Mouse (Mus musculus): ENCODE results near the gene Slc24a4.

Slc24a4 gene

DNA sequence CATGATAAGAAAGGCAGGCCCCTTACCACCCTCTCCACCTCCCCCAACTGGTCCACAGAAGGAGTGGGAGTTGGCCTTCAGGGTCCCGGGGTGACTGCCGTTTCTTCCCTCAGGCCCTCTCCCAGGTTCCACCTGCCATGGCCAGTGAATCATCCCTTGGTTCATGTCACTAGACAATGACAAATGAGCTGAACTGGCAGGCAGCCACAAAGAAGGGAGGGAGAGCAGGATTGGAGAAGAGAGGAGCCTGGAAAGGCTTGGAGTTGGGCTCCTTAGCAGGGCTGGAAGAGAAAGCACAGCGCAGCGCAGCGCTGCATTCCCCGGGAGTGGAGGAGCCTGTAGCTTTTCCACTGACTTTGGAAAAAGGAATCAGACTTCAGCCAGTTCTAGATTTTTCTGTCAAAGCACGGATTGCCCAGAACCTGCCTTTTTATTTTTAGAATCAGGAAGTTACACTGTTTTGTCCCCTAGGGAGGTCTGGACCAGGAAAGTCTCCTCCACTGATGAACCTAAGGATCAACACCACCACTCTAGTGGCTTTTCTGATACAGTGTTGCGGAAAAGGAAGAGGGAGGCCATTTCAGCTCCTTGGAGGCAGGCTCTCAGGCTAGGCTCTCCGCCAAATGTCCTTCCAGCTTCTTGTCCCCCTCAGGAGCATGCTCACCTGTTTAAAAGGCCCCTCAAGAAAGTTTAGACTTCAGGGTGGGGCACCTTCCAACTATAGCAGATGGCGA is 158.3 kb downstream of the Slc24a4 start:
- peak; percentile 63 for DNase-seq

DNA sequence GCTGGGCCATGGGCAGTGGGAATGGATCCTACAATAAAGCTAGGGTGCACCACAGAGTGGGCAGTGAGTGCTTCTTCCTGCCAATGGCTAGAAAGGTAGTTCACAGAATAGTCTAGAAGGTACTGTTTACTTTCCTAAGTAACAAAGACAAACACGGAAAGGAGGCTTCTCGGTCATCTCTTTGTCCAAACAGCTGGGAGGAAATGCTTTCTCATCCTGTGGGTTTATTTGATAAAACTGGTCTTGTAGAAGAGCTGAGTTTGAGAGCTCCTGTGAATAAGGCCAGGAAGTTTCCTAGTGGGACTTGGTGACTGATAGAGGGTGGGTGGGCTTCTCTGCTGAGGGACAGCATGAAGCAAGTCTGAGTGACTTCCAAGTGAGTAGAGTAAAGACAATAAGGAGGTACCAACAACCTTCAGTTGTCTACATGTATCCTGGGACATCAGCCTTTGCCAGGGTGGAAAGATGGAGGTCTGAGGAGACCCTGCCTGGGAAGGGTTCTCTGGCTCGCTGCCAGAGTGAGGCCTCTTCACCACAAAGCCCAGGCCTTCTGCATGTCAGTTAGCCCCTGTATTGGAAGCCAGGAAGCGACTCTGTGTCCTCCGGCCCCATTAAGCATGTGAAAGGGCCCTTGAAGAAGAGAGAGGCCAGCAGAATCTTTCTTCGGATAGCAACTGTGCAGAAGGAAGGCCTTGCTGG is 159.5 kb downstream of the Slc24a4 start:
- DNase-seq = no peak

DNA sequence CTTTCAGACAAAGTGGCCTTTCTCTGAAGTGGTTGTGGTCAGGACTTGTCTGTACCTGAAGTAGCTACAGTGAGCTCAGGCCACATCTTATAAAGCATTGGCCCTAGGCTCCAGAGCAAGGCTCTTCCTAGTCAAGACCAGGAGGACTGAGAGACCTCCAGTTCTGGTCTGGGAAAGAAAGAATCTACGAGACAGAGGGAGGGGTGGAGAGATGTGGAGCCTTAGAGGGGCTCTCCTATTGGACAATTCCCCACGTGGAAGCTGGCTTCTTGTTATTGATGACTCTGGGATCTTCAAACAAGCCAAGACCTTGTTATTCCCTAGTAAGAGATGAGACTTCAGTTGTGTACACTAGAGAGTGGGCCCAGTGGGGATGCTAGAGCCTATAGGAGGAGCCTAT is 160.3 kb downstream of the Slc24a4 start:
- no peak for DNase-seq

DNA sequence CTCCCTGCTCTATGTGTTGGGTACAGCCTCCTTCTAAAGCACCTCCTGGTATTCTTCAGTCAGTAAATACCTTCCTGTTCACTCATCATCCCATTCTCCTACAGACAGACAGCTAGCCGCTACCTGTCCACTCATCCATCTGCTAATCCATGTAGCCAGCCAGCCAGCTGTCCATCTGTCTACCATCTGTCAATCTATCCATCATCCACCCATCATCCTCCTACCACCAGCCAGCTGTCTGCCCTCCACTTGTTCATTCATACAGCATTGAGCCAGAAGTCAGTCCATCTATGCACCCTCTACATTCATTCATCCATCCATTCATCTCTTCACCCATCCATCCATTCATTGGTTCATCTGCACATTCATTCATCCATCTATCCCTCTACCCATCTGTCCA is 161.0 kb downstream of the Slc24a4 start:
- DNase-seq = no peak

DNA sequence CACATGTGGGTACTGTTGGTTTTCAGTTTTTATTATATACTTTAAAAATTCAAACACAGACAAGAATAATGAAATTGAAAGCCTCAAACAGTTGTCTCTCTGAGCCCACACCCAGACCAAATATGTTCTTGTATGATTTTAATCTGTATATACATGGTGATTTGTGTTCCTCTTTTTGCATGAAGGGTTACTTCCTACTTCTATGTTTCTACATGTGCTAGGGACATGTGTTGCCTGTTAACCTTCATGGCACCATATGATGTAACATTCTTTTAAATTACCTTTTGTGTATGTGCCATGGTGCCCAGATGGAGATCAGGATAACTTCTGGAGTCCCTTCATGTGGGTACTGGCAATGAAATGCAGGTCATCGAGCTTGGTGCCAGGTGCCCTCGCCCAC is 162.1 kb downstream of the Slc24a4 start:
- DNase-seq = no peak

DNA sequence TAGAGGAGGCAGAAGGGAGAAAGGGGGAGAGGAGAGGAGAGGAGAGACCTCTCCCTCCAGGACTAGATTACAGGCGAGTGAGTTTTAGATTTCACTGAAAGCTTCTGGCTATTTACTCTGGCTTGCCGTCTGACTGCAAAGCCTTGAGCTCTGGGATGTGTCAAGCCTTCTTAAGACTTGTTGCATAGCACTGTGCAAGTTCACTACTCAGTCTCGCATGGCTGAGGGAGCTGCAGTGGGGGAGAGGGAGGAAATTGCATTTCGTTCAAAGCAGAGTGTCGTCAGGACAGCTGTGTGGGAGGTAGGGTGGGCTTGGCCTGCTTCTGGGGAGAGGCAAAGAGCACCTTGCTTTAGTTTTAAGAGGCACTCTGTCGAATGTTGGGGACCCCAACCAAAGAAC is 163.2 kb downstream of the Slc24a4 start:
- no peak for DNase-seq

DNA sequence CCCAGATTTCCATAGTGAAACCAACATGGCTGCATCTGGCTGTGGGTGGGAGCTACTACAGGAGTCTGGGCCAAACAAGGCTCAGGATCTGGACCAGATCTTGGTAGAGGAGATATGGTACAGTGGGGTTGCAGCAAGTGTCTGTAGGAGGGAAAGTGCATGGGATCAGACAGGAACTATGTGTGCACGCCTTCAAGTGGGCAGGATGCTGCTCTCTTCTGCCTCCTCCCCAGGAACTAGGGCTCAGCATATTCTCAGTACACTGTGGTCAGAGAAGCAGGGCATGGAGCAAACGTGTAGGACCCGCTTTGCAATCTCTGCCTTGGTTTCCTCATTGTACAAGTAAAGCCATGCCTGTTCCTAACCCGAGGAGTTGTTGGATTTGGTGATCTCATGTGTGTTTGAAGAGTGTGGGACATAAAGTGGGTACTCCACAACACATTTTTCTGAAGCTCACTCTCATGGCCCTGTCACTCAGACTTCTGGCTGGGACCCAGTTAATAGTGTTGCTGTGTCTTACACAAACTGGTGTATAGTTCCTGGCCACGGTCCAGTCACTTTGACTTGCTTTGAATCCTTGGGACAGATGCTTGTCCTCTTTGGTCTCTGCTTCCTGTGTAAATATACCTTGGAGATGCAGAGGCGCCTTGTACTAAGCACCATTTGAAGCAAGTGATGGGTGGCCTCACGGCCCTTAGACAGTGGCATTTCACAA is 164.1 kb downstream of the Slc24a4 start:
- no peak for DNase-seq

DNA sequence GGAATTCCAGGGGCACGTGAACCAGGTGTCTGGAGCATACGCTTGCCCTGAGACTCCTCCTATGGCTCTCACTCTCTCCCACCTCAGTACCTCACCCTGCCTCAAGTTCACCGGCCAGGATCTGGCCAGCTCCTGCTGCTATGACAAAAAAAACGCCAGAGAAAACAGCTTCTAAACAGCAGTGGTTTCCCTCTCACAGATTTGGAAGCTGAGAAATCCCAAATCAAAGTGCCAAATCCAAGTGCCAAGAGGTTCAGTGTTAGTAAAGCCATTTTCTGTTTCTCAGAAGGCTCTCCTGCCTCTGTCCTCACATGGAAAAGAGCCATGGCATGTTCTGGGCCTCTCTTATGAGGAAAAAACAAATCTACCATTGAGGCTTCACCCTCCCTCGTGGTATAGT is 166.1 kb downstream of the Slc24a4 start:
- no peak for DNase-seq

DNA sequence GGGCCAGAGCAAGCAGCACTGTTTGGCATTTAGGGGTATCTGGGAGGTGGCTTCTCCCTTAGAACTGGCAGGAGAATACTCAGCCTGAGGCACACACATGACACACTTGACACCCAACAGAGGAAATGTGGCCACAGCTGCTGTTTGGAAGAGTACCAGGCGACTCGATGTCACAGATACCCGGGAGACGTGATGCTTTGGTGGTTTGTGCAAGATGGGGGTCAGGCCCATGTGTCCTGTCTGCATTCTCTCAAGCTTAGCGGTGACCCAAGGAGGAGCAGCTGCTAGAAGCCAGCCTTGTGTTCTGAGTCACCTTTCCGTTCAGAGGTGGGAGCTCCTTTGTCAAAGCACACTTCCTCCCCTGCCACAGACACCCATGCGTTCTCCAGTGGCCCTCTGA is 166.7 kb downstream of the Slc24a4 start:
- DNase-seq = no peak

DNA sequence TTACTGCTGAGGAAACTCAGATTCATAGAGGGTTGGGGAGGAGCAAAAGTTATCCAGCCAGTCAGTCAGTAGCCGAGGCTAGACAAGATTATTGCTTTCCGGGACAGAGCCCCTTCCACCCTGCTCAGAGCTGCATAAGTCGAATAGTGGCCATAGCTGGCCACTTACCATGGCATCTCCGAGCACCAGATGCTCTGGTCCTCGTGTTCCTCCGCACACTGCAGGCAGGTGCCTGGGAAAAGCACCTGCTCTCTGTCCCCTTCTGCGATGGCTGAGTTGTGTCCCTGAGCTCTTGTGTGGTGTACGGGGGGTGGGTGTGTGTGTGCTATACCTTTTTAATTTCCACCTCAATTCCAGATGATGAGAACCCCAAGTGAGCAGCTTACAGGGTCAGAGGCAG is 167.1 kb downstream of the Slc24a4 start:
- DNase-seq = no peak

DNA sequence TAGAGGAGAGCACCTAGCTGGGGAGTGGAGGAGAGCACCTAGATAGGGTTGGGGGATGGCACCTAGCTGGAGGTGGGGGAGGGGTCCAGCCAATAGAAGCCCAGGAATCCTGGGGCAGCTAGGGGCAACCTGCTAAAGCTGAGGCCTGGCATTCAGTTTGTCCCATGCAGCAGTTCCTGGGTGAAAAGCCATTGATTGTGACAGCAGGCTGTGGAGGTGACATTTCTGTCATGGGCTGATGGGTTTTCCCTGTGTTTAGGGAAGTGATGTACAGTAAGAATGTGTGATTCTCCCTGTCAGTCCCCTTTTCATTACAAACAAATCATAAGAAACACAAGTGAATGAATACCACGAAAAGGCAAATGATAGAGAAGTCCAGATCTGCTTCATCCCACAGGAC is 167.8 kb downstream of the Slc24a4 start:
- no peak for DNase-seq

DNA sequence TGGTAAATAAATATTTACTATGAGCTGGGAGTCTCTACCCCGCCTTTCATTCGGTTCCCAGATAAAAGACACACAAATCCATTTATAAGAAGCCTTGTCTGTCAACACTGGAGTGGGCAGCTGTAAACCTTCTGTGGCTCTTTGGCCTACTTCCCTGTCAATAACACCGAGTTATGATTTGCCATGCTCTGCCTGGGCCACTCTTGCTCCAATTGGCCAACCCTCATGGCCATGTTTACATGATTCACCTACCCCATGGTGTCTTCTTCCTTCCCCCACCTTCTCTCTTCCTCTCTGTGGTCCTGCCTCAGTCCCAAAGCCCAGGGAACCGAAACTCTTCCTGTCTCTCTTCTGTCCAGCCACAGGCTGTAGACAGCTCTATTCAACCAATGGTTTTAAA is 168.4 kb downstream of the Slc24a4 start:
- no peak for DNase-seq

DNA sequence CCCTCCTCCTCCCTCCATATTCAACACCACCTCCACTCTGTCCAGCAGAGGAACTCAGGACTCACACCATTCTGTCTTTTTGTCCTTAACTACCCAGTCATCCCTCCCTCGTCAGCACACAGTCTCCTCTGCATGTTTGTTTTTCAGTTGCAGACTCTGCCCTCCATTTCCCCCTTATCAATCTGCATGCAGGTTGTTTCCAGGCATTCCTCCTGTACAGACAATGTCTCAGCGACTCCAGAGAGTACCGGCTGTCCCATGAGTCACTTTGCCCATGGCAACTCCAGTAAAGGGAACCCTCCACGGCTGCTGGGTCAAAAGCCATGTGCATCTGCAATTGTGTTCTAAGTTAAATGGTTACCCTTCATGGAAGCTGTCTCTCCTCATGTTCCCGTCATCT is 170.7 kb downstream of the Slc24a4 start:
- no peak for DNase-seq

DNA sequence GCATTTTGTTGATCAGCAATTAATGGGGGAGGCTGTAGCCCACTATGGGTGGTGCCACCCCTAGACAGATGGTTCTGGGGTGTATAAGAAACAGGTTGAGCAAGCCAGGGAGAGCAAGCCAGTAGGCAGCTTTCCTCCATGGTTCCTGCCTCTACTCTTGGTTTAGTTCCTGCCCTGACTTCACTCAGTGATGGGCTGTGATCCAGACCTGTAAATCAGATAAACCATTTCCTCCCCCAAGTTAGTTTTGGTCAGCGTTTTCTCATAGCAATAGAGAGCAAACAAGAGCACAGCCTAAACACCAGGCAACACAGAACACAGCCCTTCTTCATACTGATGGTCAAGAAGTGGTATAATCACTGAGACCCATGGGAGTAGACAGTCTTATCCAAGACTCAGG is 173.1 kb downstream of the Slc24a4 start:
- no peak for DNase-seq

DNA sequence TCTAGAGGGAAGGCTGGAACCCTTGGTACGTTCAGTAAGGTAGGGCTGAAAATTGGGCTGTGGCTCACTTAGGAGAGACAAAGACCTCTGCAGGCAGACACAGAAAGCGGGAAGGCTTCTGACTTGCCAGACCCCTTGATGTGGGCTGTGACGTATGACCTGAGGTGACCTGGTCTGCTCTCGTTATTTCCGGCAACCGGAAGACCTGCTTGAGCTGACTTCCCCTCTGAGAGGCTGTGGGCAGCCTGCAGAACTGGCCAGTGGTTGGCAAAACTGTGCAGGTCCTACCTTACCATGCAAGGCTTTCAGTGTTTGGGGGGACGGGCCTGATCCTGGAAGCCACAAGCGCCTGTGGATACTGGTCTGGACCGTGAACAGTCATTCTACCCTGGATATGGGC is 173.8 kb downstream of the Slc24a4 start:
- peak; percentile 57 for DNase-seq

DNA sequence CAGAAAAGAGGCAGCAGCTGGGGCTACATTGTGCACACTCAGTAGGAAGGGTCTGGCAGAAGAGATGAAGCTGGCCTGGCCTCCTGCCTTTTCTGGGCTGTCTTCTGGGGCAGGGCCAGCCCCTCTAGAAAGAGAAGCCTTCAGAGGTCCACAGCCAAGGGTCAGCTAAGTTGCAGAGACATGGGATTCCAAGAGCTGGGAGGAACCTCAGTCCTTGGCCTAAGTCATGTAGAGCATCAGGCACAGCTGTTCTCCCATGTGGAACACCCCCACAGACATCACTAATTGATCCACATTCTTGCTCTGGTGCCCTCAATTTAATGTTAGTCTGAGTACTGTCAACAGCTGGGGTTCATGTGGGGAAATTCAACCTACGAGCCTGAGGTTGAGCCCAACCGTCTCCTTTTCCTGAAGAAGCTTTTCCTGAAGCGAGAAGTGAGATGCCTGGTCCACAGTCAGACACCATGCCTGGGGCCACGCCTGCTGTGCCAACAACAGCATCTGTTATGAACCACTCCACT is 174.4 kb downstream of the Slc24a4 start:
- DNase-seq = peak; percentile 66

DNA sequence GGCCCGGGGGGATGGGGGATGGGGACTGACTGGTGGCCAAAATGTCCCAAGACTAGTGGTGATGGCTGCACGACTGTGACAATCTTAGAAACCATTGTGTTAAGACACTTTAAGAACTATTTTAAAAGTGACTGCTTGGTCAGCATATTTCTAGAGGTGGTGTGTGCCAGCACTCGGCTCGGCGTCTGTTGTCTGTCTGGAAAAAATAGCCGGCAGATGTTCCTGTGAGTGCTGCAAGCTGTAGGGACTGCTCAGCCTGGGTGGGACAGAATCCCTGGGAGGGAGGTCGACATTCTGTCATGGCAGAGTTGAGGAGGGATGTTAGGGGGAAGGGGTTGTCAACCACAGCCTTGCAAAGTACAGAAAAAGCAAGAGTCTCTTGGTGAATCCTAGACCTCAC is 175.3 kb downstream of the Slc24a4 start:
- no peak for DNase-seq

DNA sequence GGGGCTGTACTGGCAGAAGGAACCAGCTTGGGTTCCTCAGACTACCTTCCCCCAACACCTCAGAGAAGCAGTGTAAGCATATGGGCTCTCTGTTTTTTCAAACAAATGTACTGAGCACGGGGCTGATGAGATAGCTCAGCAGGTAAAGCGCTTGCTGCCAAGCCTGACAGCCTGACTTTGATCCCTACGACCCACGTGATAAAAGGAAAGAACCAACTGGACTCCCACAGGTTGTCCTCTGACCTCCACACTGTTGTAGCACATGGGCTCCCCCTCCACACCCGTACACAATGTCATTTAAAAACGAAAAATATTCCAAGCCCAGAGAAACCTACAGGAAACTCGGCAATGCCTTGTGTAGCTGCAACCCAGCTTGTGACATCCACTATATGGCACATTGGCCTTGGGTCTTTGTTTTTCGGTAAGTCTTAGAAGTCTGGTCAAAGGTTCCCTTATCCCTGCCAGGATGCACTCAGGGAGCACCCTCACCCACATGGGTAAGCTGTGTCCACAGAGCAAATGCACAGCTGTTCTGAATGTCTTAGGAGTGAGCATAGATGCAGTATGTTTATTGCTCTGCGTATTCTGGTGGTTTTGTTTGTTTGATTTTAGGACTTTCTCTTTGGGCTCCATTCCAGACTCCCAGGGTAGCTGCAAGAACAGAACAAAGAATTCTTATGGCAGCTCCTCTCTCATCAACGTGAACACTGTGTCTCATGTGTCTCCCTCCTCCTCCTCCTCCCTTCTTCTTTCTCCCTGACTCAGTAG is 176.7 kb downstream of the Slc24a4 start:
- peak; percentile 85 for DNase-seq

DNA sequence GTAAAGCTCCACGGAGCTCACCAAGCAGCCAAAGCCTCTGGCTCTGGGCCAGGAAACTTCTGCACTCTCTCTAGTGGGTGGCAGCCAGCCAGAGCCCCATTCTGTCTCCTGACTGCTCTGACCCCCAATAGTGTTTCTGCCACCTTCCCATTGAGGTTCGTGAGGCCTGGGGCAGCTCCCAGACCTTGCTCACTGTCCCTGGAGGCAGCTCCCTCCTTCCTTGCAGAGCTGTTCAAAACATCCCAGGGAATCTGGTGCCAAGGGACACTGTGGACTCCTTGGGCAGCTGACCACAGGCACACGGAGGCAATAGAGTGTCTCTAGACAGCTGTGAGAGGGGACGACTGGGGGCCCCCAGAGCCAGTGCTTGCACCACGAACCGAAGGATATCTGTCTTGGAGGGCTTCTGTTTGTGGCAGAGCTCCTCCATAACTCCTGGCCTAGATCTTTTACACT is 179.5 kb downstream of the Slc24a4 start:
- peak; percentile 71 for DNase-seq

DNA sequence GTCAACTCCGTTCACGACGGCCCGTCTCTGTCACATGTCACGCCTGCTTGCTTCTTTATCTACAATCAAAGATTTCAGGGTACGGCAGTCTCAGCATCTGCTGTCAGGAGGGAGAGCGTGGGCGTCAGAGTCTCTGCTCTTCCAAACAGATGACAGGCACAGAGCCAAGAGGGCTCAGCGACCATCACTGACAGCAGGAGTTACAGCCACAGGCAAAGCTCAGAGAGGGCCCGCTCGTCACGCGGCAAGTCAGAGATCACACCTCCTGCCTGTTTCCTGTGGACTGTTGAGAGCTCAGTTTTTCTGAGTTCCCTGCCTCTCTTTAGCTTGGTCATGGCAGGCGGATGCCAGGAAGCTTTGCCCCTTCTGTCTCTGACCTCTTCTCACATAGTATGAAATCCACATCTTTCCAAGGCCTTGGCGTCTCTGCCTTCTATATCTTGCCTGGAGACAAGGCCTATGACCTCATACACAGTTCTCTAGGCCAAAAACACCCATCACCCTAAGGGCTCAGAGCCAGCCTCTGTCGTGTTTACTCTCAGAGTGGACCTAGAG is 180.0 kb downstream of the Slc24a4 start:
- DNase-seq = peak; percentile 54

DNA sequence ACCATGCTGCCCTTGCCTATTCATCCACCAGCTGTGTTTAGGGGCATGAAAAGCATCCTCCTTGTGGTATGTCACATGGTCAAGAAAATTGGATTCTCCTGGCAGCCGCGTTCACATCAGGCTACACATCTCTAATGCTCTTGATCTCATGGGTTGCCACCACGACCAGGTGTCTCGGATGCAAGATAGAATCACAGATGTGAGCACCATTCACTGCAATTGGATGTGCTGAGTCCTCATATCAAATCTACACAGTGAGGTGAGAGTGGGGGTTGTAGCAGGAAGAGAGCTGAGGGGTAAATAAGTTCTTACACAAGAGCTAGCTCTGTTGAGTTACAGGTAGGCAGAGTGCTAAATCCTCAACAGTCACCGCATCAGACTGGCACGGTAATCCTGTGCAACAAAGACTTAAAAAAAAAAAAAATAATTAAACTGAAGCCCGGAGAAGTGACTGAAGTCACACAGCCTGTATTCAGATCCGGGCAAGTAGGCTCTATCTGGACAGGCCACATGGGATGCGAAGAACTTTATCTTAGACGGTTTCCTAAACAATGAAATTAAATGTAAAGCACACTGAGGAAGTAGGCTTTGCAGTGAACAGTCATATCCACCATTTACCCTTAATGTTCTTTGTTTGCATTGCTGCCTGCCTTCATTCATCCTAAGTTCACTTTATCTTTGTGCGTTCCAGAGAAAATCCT is 180.7 kb downstream of the Slc24a4 start:
- DNase-seq = no peak

DNA sequence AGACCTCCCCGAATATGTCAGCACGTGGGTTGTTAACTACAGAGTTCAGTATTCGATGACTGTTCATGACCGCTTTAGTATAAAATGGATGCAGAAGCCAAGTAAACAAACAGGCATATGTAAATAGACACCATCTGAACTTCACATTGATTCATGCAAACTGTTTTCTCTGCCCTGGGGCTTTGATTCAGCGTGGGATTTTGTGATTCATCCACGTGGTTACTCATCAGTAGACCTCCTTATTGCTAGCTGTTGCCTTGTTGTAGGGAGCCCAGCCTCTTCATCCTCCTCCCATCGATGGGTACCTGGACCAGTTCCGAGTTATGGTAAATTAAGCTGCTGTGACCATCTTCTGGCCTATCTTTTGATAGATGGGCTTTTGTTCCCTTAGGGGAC is 181.3 kb downstream of the Slc24a4 start:
- DNase-seq = no peak
